Mouse (Mus musculus) monocyte, adult 2 months (primary cell): Measurements from ENCODE around the gene Tie1.

ENCODE experiments used
- DNase-seq, 2 experiments: peaks; one replicate each; pipeline ENCODE4 v3.0.0; 2022; ENCODE audit warnings: low spot score in 2 of 2, low read depth in 1 of 2

Gene Tie1

GRCm38 (mm10) chr4:118421384-118421783 is 68.5 kb downstream of the Tie1 start:
- no peak for DNase-seq
